In genomic region chr6:57824422-57825258, GRCm38 (mm10) we compare ENCODE assay signal across 8 mouse cellular contexts. TPM values are rescaled to one million over a fixed set of nuclear protein-coding genes. Genes with fewer than 3 reads are reported as not detected.
A peak's percentile ranks its signal among the peaks of the same experiment; 100 is the strongest.
DNase-seq lines count a peak whose midpoint lies in the region; ATAC-seq and TF ChIP-seq lines count a peak whose summit lies in the region.

Gene Vopp1 (minus strand): TSS chr6:57825159.

- H3K4me1 ChIP-seq in hindbrain, postnatal 0 days (ENCODE audit: insufficient read depth, low read length): no peaks in the 10 kb centered on the region

- peak; percentile 80 for DNase-seq in ZHBTc4 (ENCODE audit: low read depth, low spot score)
- peak; percentile 4 to 30 for DNase-seq in gastrocnemius, adult 8-10 months (ENCODE audit: low spot score in 2 of 2)
- DNase-seq in hindbrain, postnatal 0 days (ENCODE audit: low spot score): peak; percentile 91
- peak; percentile 79 to 80 for DNase-seq in left cerebral cortex, adult 2 months (ENCODE audit: extremely low spot score in 1 of 2, low spot score in 2 of 2)
- DNase-seq in right cerebral cortex, adult 18-20 months: peak; percentile 83
- peak; percentile 77 for DNase-seq in urinary bladder, adult 2 months (ENCODE audit: low spot score)

- ATAC-seq in common myeloid progenitor, adult 5-6 weeks (replicated peaks; ENCODE audit: low read depth, poor library complexity, severe bottlenecking): peak; percentile 87
- peak; percentile 88 for ATAC-seq in hindbrain, postnatal 0 days
- peak; percentile 78 for ATAC-seq in megakaryocyte, adult 5-6 weeks (ENCODE audit: poor library complexity, severe bottlenecking)

- H3K36me3 ChIP-seq in hindbrain, postnatal 0 days (ENCODE audit: insufficient read depth, low read length): no peaks in the 10 kb centered on the region

- WGBS in hindbrain, postnatal 0 days: 0% methylated on average over 74 of the region's 87 CpGs

- peak within 1 kb of the TSS; percentile 96 for H3K27ac ChIP-seq in hindbrain, postnatal 0 days
- peak within 1 kb of the TSS; percentile 98 for H3K27ac ChIP-seq in left cerebral cortex, adult 2 months

- peak within 1 kb of the TSS; percentile 98 for H3K4me3 ChIP-seq in hindbrain, postnatal 0 days (ENCODE audit: low read length)
- H3K4me3 ChIP-seq in left cerebral cortex, adult 2 months: peak within 1 kb of the TSS; percentile 99

- H3K4me2 ChIP-seq in hindbrain, postnatal 0 days (ENCODE audit: low read depth, low read length): peak within 1 kb of the TSS; percentile 77

- no peak; the same call in 1 of the 2 replicates for TF ChIP-seq CTCF in hindbrain, postnatal 0 days (IDR thresholded peaks at IDR 0.05; ENCODE audit: low read depth)
- no peak for TF ChIP-seq CTCF in left cerebral cortex, adult 2 months (IDR thresholded peaks at IDR 0.05)

- no peaks in the 10 kb centered on the region for H3K9me3 ChIP-seq in hindbrain, postnatal 0 days (ENCODE audit: low read length)

- peak within 1 kb of the TSS; percentile 98 for H3K9ac ChIP-seq in hindbrain, postnatal 0 days (replicated peaks; ENCODE audit: low read length)

- intact Hi-C loops in left cerebral cortex, adult 2 months (cut with DNase I): loop anchor here (1.0 to 10.0 kb wide), 3 partner anchors 121 to 290 kb away; partner anchors contain the start of gene Ppm1k

- no peaks in the 10 kb centered on the region for H3K27me3 ChIP-seq in hindbrain, postnatal 0 days (ENCODE audit: insufficient read depth, low read length)

RNA-seq across cellular contexts. Expression of gene Vopp1, which starts in this region (rescaled TPM):
- 22.8 and 26.0 TPM in 2 replicates for total RNA-seq in common myeloid progenitor, adult 5-6 weeks (2017)
- total RNA-seq in gastrocnemius, adult 8-10 months (2022): 1 to 10 TPM; 2.9 to 4.7 (median 3.4) TPM
- 285 and 293 TPM in 2 replicates for total RNA-seq in hindbrain, postnatal 0 days (2014; rRNA removed)
- 137 and 151 TPM in 2 replicates for polyA plus RNA-seq in hindbrain, postnatal 0 days (2015; fragmentation: Nextera tagmentation; extraction: Ambion mirVana)
- total RNA-seq in left cerebral cortex, adult 2 months (2021): 100 to 1,000 TPM; 123 to 130 TPM
- 12.1 and 16.5 TPM in 2 replicates for total RNA-seq in megakaryocyte, adult 5-6 weeks (2015)
- total RNA-seq in megakaryocyte, adult 5-6 weeks (2017): 14.4 and 16.3 TPM in 2 replicates
- polyA plus RNA-seq in urinary bladder, adult 2 months (2012; rRNA removed): 25.2 and 28.7 TPM in 2 replicates

Comparison
In these comparisons a context has a peak if more than half of its experiments do, and no peak if none do; other contexts are left out.
1. Peak in every context shown above with its lines: DNase-seq, ATAC-seq, H3K4me3 ChIP-seq and H3K27ac ChIP-seq.
2. DNase-seq: peak in every context shown above with its lines; median percentile 91 in hindbrain, postnatal 0 days; 83 in right cerebral cortex, adult 18-20 months; 80 in ZHBTc4; 80 in left cerebral cortex, adult 2 months; 77 in urinary bladder, adult 2 months; 17 in gastrocnemius, adult 8-10 months.